13 mouse cellular contexts compared by ENCODE assay signal in genomic region chr12:69127626-69128025, GRCm38 (mm10).
"Had no signal": no experiment of that assay in that cellular context is flagged by ENCODE, and none has a peak within 500 bp of the region (broad histone marks: within the 10 kb centered on the region; RNA-seq: fewer than 3 reads in every experiment).

No protein-coding gene starts in this region.

- H3K4me1 ChIP-seq: midbrain, embryonic 13.5 days; midbrain, embryonic 15.5 days had no signal

- H3K9ac ChIP-seq: liver, postnatal 0 days; lung, embryonic 15.5 days; midbrain, embryonic 13.5 days; midbrain, embryonic 15.5 days; neural tube, embryonic 13.5 days; neural tube, embryonic 15.5 days had no signal

- ATAC-seq: liver, postnatal 0 days; lung, postnatal 0 days; midbrain, embryonic 13.5 days; midbrain, embryonic 15.5 days had no signal

- H3K27ac ChIP-seq: lung, embryonic 15.5 days; macrophage; midbrain, embryonic 13.5 days; midbrain, embryonic 15.5 days; neural tube, embryonic 13.5 days; neural tube, embryonic 15.5 days had no signal

- H3K9me3 ChIP-seq: lung, embryonic 15.5 days; megakaryocyte, embryonic 14.5 days; midbrain, embryonic 13.5 days; midbrain, embryonic 15.5 days; neural tube, embryonic 13.5 days; neural tube, embryonic 15.5 days had no signal

- DNase-seq: right cerebral cortex, adult 18-20 months; right cerebral cortex, postnatal 25 days; right cerebral cortex, postnatal 4 days had no signal

- H3K4me2 ChIP-seq: lung, embryonic 15.5 days; midbrain, embryonic 11.5 days; midbrain, embryonic 13.5 days; midbrain, embryonic 15.5 days; neural tube, embryonic 13.5 days; neural tube, embryonic 15.5 days had no signal

- H3K27me3 ChIP-seq: lung, embryonic 15.5 days; midbrain, embryonic 13.5 days; midbrain, embryonic 15.5 days; neural tube, embryonic 13.5 days had no signal

- H3K4me3 ChIP-seq: lung, embryonic 15.5 days; megakaryocyte, embryonic 14.5 days; midbrain, embryonic 13.5 days; midbrain, embryonic 15.5 days; neural tube, embryonic 13.5 days; neural tube, embryonic 15.5 days had no signal

- H3K36me3 ChIP-seq: lung, embryonic 15.5 days; midbrain, embryonic 13.5 days; midbrain, embryonic 15.5 days; neural tube, embryonic 13.5 days; neural tube, embryonic 15.5 days had no signal
